Mouse (Mus musculus): Measurements from ENCODE around the gene Arhgef1. TPM values are rescaled to one million over a fixed set of nuclear protein-coding genes. Genes with fewer than 3 reads are reported as not detected.

The Arhgef1 gene
- polyA plus RNA-seq, 1 experiment from 2014 or later = 73.7 TPM

GRCm38 (mm10) chr7:24953966-24954365 is 51.3 kb downstream of the Arhgef1 start:
- no peak for ATAC-seq
- Histone ChIP-seq H3K9me3 (ENCODE audit: control insufficient read depth, low read length) (no peaks in the 10 kb centered on the region), H3K9ac (replicated peaks; ENCODE audit: low read depth, low read length) (peak overlapping the region; percentile 33), H3K27ac (ENCODE audit: low read length) (no peak overlapping the region), H3K36me3 (ENCODE audit: control insufficient read depth, insufficient read depth) (no peaks in the 10 kb centered on the region), H3K4me3 (replicated peaks; ENCODE audit: low read length) (peak overlapping the region; percentile 39), H3K27me3 (replicated peaks; ENCODE audit: control insufficient read depth, insufficient read depth, low read length) (peaks cover 57% of the 10 kb centered on the region), H3K4me2 (ENCODE audit: low read length) (peak overlapping the region; percentile 58), H3K4me1 (replicated peaks; ENCODE audit: control insufficient read depth, insufficient read depth, low read length) (peaks cover 19% of the 10 kb centered on the region)
- WGBS = under 1% methylated on average over 16 of the region's 24 CpGs

GRCm38 (mm10) chr7:24954450-24954849 is 51.7 kb downstream of the Arhgef1 start:
- no peak overlapping the region for H3K27ac ChIP-seq (ENCODE audit: low read length)
- no peaks in the 10 kb centered on the region for H3K9me3 ChIP-seq (ENCODE audit: control insufficient read depth, low read length)
- no peak; the same call in 1 of the 2 replicates for ATAC-seq
- WGBS = 3% methylated on average over 19 of the region's 30 CpGs
- peak overlapping the region; percentile 58 for H3K4me2 ChIP-seq (ENCODE audit: low read length)
- H3K4me3 ChIP-seq (replicated peaks; ENCODE audit: low read length) = peak overlapping the region; percentile 39
- H3K4me1 ChIP-seq (replicated peaks; ENCODE audit: control insufficient read depth, insufficient read depth, low read length) = peaks cover 16% of the 10 kb centered on the region
- H3K9ac ChIP-seq (replicated peaks; ENCODE audit: low read depth, low read length) = peak overlapping the region; percentile 33
- H3K36me3 ChIP-seq (ENCODE audit: control insufficient read depth, insufficient read depth) = no peaks in the 10 kb centered on the region
- peaks cover 52% of the 10 kb centered on the region for H3K27me3 ChIP-seq (replicated peaks; ENCODE audit: control insufficient read depth, insufficient read depth, low read length)

GRCm38 (mm10) chr7:24955226-24955625 is 52.5 kb downstream of the Arhgef1 start:
- peak overlapping the region; percentile 58 for H3K4me2 ChIP-seq (ENCODE audit: low read length)
- H3K36me3 ChIP-seq (ENCODE audit: control insufficient read depth, insufficient read depth) = no peaks in the 10 kb centered on the region
- H3K27me3 ChIP-seq (replicated peaks; ENCODE audit: control insufficient read depth, insufficient read depth, low read length) = peaks cover 45% of the 10 kb centered on the region
- H3K4me3 ChIP-seq (replicated peaks; ENCODE audit: low read length) = peak overlapping the region; percentile 39; the same call in 1 of the 2 replicates
- WGBS = 7% methylated on average over 23 of the region's 33 CpGs
- no peaks in the 10 kb centered on the region for H3K9me3 ChIP-seq (ENCODE audit: control insufficient read depth, low read length)
- H3K4me1 ChIP-seq (replicated peaks; ENCODE audit: control insufficient read depth, insufficient read depth, low read length) = peaks cover 13% of the 10 kb centered on the region
- H3K27ac ChIP-seq (ENCODE audit: low read length) = no peak overlapping the region
- ATAC-seq = no peak
- H3K9ac ChIP-seq (replicated peaks; ENCODE audit: low read depth, low read length) = peak overlapping the region; percentile 44; the same call in 1 of the 2 replicates

GRCm38 (mm10) chr7:24964288-24964687 is 61.6 kb downstream of the Arhgef1 start:
- Histone ChIP-seq H3K27me3 (replicated peaks; ENCODE audit: control insufficient read depth, insufficient read depth, low read length) (no peaks in the 10 kb centered on the region), H3K4me1 (replicated peaks; ENCODE audit: control insufficient read depth, insufficient read depth, low read length) (no peaks in the 10 kb centered on the region), H3K9ac (replicated peaks; ENCODE audit: low read depth, low read length) (no peak overlapping the region), H3K4me2 (ENCODE audit: low read length) (no peak overlapping the region), H3K36me3 (ENCODE audit: control insufficient read depth, insufficient read depth) (no peaks in the 10 kb centered on the region), H3K9me3 (ENCODE audit: control insufficient read depth, low read length) (no peaks in the 10 kb centered on the region), H3K27ac (ENCODE audit: low read length) (no peak overlapping the region), H3K4me3 (replicated peaks; ENCODE audit: low read length) (no peak overlapping the region)
- 61% methylated on average over 2 of the region's 2 CpGs for WGBS
- ATAC-seq = no peak

- ATAC-seq = 0 out of 2 replicates have a peak, but pooled peaks have one; percentile 29
- Histone ChIP-seq H3K27me3 (replicated peaks; ENCODE audit: control insufficient read depth, insufficient read depth, low read length) (no peaks in the 10 kb centered on the region), H3K4me1 (replicated peaks; ENCODE audit: control insufficient read depth, insufficient read depth, low read length) (peaks cover 5% of the 10 kb centered on the region; the same call in 1 of the 2 replicates), H3K9me3 (ENCODE audit: control insufficient read depth, low read length) (no peaks in the 10 kb centered on the region), H3K9ac (replicated peaks; ENCODE audit: low read depth, low read length) (no peak overlapping the region), H3K36me3 (ENCODE audit: control insufficient read depth, insufficient read depth) (0 out of 2 replicates have a peak, but pooled peaks cover 2% of the 10 kb centered on the region), H3K4me2 (ENCODE audit: low read length) (no peak overlapping the region), H3K27ac (ENCODE audit: low read length) (no peak overlapping the region), H3K4me3 (replicated peaks; ENCODE audit: low read length) (no peak overlapping the region)
- WGBS = 14% methylated on average over 4 of the region's 5 CpGs
Observed at GRCm38 (mm10) chr7:24964897-24965535, 62.3 kb downstream of the Arhgef1 start.

GRCm38 (mm10) chr7:24967966-24968365 is 65.3 kb downstream of the Arhgef1 start:
- no peaks in the 10 kb centered on the region for H3K9me3 ChIP-seq (ENCODE audit: control insufficient read depth, low read length)
- H3K4me3 ChIP-seq (replicated peaks; ENCODE audit: low read length) = no peak overlapping the region
- ATAC-seq = no peak
- H3K4me2 ChIP-seq (ENCODE audit: low read length) = no peak overlapping the region
- H3K4me1 ChIP-seq (replicated peaks; ENCODE audit: control insufficient read depth, insufficient read depth, low read length) = peaks cover 16% of the 10 kb centered on the region
- 0 out of 2 replicates have a peak, but pooled peaks cover 2% of the 10 kb centered on the region for H3K36me3 ChIP-seq (ENCODE audit: control insufficient read depth, insufficient read depth)
- no peak overlapping the region for H3K27ac ChIP-seq (ENCODE audit: low read length)
- 85% methylated on average over 8 of the region's 8 CpGs for WGBS
- no peaks in the 10 kb centered on the region for H3K27me3 ChIP-seq (replicated peaks; ENCODE audit: control insufficient read depth, insufficient read depth, low read length)
- no peak overlapping the region for H3K9ac ChIP-seq (replicated peaks; ENCODE audit: low read depth, low read length)

GRCm38 (mm10) chr7:24968463-24968862 is 65.8 kb downstream of the Arhgef1 start:
- no peak overlapping the region for H3K4me3 ChIP-seq (replicated peaks; ENCODE audit: low read length)
- peaks cover 16% of the 10 kb centered on the region for H3K4me1 ChIP-seq (replicated peaks; ENCODE audit: control insufficient read depth, insufficient read depth, low read length)
- 0 out of 2 replicates have a peak, but pooled peaks cover 2% of the 10 kb centered on the region for H3K36me3 ChIP-seq (ENCODE audit: control insufficient read depth, insufficient read depth)
- no peaks in the 10 kb centered on the region for H3K9me3 ChIP-seq (ENCODE audit: control insufficient read depth, low read length)
- no peak overlapping the region for H3K9ac ChIP-seq (replicated peaks; ENCODE audit: low read depth, low read length)
- WGBS = 64% methylated on average over 6 of the region's 6 CpGs
- ATAC-seq = no peak
- H3K4me2 ChIP-seq (ENCODE audit: low read length) = no peak overlapping the region
- H3K27me3 ChIP-seq (replicated peaks; ENCODE audit: control insufficient read depth, insufficient read depth, low read length) = no peaks in the 10 kb centered on the region
- H3K27ac ChIP-seq (ENCODE audit: low read length) = no peak overlapping the region

- Histone ChIP-seq H3K9ac (replicated peaks; ENCODE audit: low read depth, low read length) (no peak overlapping the region), H3K4me2 (ENCODE audit: low read length) (no peak overlapping the region), H3K4me1 (replicated peaks; ENCODE audit: control insufficient read depth, insufficient read depth, low read length) (peaks cover 16% of the 10 kb centered on the region), H3K27me3 (replicated peaks; ENCODE audit: control insufficient read depth, insufficient read depth, low read length) (no peaks in the 10 kb centered on the region), H3K27ac (ENCODE audit: low read length) (no peak overlapping the region), H3K9me3 (ENCODE audit: control insufficient read depth, low read length) (no peaks in the 10 kb centered on the region), H3K36me3 (ENCODE audit: control insufficient read depth, insufficient read depth) (0 out of 2 replicates have a peak, but pooled peaks cover 2% of the 10 kb centered on the region), H3K4me3 (replicated peaks; ENCODE audit: low read length) (no peak overlapping the region)
- no peak for ATAC-seq
- 63% methylated on average over 12 of the region's 12 CpGs for WGBS
Observed at GRCm38 (mm10) chr7:24969805-24970204, 67.1 kb downstream of the Arhgef1 start.

- 0 out of 2 replicates have a peak, but pooled peaks cover 2% of the 10 kb centered on the region for H3K36me3 ChIP-seq (ENCODE audit: control insufficient read depth, insufficient read depth)
- H3K4me3 ChIP-seq (replicated peaks; ENCODE audit: low read length) = no peak overlapping the region
- no peaks in the 10 kb centered on the region for H3K9me3 ChIP-seq (ENCODE audit: control insufficient read depth, low read length)
- no peak overlapping the region for H3K4me2 ChIP-seq (ENCODE audit: low read length)
- no peak for ATAC-seq
- no peak overlapping the region for H3K27ac ChIP-seq (ENCODE audit: low read length)
- H3K9ac ChIP-seq (replicated peaks; ENCODE audit: low read depth, low read length) = no peak overlapping the region
- no peaks in the 10 kb centered on the region for H3K27me3 ChIP-seq (replicated peaks; ENCODE audit: control insufficient read depth, insufficient read depth, low read length)
- H3K4me1 ChIP-seq (replicated peaks; ENCODE audit: control insufficient read depth, insufficient read depth, low read length) = peaks cover 16% of the 10 kb centered on the region
- WGBS = 96% methylated on average over 3 of the region's 3 CpGs
Observed at GRCm38 (mm10) chr7:24970341-24970740, 67.6 kb downstream of the Arhgef1 start.

Measured in forebrain, embryonic 16.5 days (tissue).